Mouse (Mus musculus): ENCODE data around the gene Wdr26. TPM values are rescaled to one million over a fixed set of nuclear protein-coding genes. Genes with fewer than 3 reads are reported as not detected.
A peak's percentile ranks its signal among the peaks of the same experiment; 100 is the strongest.

The Wdr26 gene
- polyA plus RNA-seq, 1 experiment from 2014 or later, result 40.1 TPM

DNA sequence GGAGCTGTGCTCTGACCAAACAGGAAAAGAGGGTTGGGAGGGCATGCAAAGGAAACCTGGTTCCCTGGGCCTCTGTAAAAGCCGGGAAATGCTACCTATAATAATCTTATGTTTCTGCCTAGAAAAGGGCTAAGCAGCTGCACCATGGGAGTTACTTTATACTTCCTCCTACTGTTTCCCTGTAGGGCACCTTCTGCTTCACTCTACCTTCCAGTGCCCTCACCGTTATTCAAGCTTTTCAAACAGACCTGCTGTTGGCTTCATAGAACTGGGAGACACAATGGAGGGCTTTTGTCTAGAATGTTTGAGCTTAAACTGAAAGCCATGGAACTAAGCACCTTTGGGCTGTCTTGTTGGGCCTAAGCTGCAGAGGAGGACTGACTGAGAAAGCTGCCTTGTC lies 44.0 kb downstream of the Wdr26 start:
- Histone ChIP-seq H3K4me3 (ENCODE audit: low read depth, low read length) (no peak overlapping the region), H3K9me3 (ENCODE audit: low read length) (no peaks in the 10 kb centered on the region), H3K27ac (ENCODE audit: low read depth) (no peak overlapping the region), H3K27me3 (ENCODE audit: insufficient read depth, low read length) (no peaks in the 10 kb centered on the region), H3K9ac (replicated peaks) (no peak overlapping the region), H3K4me1 (ENCODE audit: insufficient read depth) (no peaks in the 10 kb centered on the region), H3K36me3 (replicated peaks; ENCODE audit: insufficient read depth, low read length) (peaks cover 31% of the 10 kb centered on the region), H3K4me2 (ENCODE audit: low read depth, low read length) (no peak overlapping the region)
- TF ChIP-seq CTCF (IDR thresholded peaks at IDR 0.05; ENCODE audit: low read depth) (no peak), EP300 (IDR thresholded peaks at IDR 0.05; ENCODE audit: low read depth) (no peak)
- DNase-seq (no peak), ATAC-seq (no peak)
- WGBS (ENCODE audit: insufficient replicate concordance), result 85% methylated on average over 2 of the region's 2 CpGs

DNA sequence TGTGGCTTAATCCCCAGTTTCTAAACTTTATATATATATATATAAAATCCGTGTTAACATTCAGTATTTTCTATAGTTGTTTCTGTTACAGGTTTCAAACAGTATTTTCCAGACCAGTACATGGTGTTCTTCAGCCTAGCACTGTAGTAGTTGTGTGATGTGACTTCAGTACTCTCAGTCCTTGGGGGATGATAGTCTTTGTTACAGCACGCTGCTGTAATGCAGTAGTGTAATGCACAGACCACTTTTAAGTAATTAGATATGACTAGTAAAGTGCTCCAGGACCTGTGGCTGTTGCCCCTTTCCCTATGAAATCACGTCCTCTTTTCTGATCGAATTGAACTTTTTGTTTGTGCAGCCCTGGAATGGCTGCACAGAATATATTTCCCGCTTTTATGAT lies 60.3 kb downstream of the Wdr26 start:
- Histone ChIP-seq H3K4me1 (ENCODE audit: insufficient read depth) (peaks cover 20% of the 10 kb centered on the region), H3K27me3 (ENCODE audit: insufficient read depth, low read length) (no peaks in the 10 kb centered on the region), H3K4me2 (ENCODE audit: low read depth, low read length) (peak overlapping the region; percentile 94), H3K27ac (ENCODE audit: low read depth) (no peak overlapping the region; the same call in 1 of the 2 replicates), H3K9me3 (ENCODE audit: low read length) (no peaks in the 10 kb centered on the region), H3K9ac (replicated peaks) (peak overlapping the region; percentile 87), H3K4me3 (ENCODE audit: low read depth, low read length) (peak overlapping the region; percentile 87), H3K36me3 (replicated peaks; ENCODE audit: insufficient read depth, low read length) (no peaks in the 10 kb centered on the region; the same call in 1 of the 2 replicates)
- 33% methylated on average over 5 of the region's 5 CpGs for WGBS (ENCODE audit: insufficient replicate concordance)
- TF ChIP-seq EP300 (IDR thresholded peaks at IDR 0.05; ENCODE audit: low read depth) (no peak), CTCF (IDR thresholded peaks at IDR 0.05; ENCODE audit: low read depth) (no peak)
- ATAC-seq (no peak), DNase-seq (no peak)

DNA sequence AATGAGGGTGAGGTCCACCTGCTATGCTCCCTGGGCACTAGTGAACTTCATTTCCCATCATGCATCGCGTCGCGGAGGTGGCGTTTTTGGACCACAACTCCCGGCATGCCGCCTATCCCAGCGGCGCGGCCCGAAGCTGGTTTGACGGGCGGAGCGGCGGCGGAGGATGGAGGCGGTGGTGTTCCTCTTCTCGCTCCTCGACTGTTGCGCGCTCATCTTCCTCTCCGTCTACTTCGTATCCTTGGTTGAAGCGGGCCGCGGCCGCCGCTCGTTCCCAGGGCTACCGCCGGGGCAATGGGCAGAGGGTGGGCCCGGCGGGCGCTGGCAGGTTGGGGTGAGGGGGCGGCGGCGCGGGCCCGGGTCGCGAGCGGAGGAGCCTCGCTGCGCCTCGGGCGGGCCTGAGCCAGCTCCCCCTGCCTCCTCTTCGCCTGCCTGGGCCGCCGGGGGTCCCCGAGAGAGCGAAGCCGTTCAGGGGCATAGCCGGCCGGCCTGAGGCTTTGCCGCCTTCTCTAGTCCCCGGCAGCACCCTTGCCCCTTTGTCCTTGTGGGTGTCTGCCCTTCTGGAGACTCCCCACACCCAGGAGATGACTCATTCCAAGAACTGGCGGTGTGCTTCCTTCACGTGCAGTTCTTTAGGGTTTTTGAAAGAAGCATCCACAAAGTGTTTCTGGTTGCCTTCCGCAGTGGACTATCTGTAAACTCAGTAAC lies 60.8 kb downstream of the Wdr26 start:
- no peak for TF ChIP-seq CTCF (IDR thresholded peaks at IDR 0.05; ENCODE audit: low read depth)
- TF ChIP-seq EP300 (IDR thresholded peaks at IDR 0.05; ENCODE audit: low read depth), result no peak
- no peaks in the 10 kb centered on the region for H3K27me3 ChIP-seq (ENCODE audit: insufficient read depth, low read length)
- H3K9me3 ChIP-seq (ENCODE audit: low read length), result no peaks in the 10 kb centered on the region
- peak overlapping the region; percentile 87 for H3K4me3 ChIP-seq (ENCODE audit: low read depth, low read length)
- no peaks in the 10 kb centered on the region; the same call in 1 of the 2 replicates for H3K36me3 ChIP-seq (replicated peaks; ENCODE audit: insufficient read depth, low read length)
- H3K4me1 ChIP-seq (ENCODE audit: insufficient read depth), result peaks cover 21% of the 10 kb centered on the region
- peak overlapping the region; percentile 94 for H3K4me2 ChIP-seq (ENCODE audit: low read depth, low read length)
- WGBS (ENCODE audit: insufficient replicate concordance), result under 1% methylated on average over 54 of the region's 59 CpGs
- peak overlapping the region; percentile 83 for H3K27ac ChIP-seq (ENCODE audit: low read depth)
- ATAC-seq (peak; percentile 92), DNase-seq (peak; percentile 93)
- peak overlapping the region; percentile 87 for H3K9ac ChIP-seq (replicated peaks)

DNA sequence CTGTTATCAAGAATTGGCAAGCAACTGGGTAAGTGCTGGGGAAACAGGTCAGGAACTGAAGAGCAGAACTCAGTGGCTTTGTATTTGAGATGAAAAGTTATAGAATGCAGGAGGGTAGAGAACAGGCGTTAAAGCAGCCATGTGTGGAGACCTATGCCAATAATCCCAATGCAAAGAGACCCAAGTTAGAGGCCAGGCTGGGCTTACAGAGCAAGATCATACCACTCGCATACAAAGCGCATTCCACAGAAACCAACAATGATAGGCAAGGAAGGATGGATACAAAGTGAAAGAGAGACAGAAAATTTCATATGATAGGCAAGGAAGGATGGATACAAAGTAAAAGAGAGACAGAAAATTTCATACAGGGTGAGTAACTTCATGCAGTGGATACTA lies 61.4 kb downstream of the Wdr26 start:
- peaks cover 23% of the 10 kb centered on the region for H3K4me1 ChIP-seq (ENCODE audit: insufficient read depth)
- TF ChIP-seq EP300 (IDR thresholded peaks at IDR 0.05; ENCODE audit: low read depth), result no peak
- no peak for TF ChIP-seq CTCF (IDR thresholded peaks at IDR 0.05; ENCODE audit: low read depth)
- H3K9me3 ChIP-seq (ENCODE audit: low read length), result no peaks in the 10 kb centered on the region
- H3K9ac ChIP-seq (replicated peaks), result no peak overlapping the region
- DNase-seq (no peak), ATAC-seq (0 out of 2 replicates have a peak, but pooled peaks have one; percentile 0)
- no peak overlapping the region for H3K27ac ChIP-seq (ENCODE audit: low read depth)
- H3K4me2 ChIP-seq (ENCODE audit: low read depth, low read length), result peak overlapping the region; percentile 94
- no peaks in the 10 kb centered on the region; the same call in 1 of the 2 replicates for H3K36me3 ChIP-seq (replicated peaks; ENCODE audit: insufficient read depth, low read length)
- no peaks in the 10 kb centered on the region for H3K27me3 ChIP-seq (ENCODE audit: insufficient read depth, low read length)
- 70% methylated on average over 3 of the region's 3 CpGs for WGBS (ENCODE audit: insufficient replicate concordance)
- no peak overlapping the region for H3K4me3 ChIP-seq (ENCODE audit: low read depth, low read length)

DNA sequence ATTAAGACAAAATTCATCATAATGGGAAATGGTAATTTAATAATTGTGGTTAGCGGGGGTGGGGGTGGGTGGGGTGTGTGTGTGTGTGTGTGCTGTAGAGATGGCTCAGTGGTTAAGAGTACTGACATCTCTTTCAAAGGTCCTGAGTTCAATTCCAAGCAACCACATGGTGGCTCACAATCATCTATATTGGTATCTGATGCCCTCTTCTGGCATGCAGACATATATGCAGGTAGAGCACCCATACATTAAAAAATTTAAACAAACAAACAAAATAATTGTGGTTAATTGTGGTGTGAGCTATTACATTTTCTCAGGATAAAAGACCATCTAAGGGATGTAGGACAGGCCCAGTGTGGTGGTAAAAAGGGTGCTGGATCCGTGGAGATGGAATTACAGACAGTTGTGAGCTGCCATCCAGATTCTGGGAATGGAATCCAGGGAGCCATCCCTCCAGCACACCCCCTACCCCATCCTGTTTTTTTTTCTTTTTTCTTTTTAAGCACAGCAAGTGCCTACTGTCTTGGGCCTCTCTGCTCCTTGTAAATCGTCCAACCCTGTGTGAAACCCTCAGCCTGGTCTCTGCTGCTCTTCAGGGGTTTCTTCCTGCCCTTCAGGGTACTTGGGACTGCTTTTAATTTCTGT lies 62.3 kb downstream of the Wdr26 start:
- Histone ChIP-seq H3K9me3 (ENCODE audit: low read length) (no peaks in the 10 kb centered on the region), H3K9ac (replicated peaks) (no peak overlapping the region), H3K27me3 (ENCODE audit: insufficient read depth, low read length) (no peaks in the 10 kb centered on the region), H3K4me3 (ENCODE audit: low read depth, low read length) (no peak overlapping the region), H3K4me1 (ENCODE audit: insufficient read depth) (peaks cover 23% of the 10 kb centered on the region), H3K36me3 (replicated peaks; ENCODE audit: insufficient read depth, low read length) (no peaks in the 10 kb centered on the region), H3K4me2 (ENCODE audit: low read depth, low read length) (0 out of 2 replicates have a peak overlapping the region, but pooled peaks have one; percentile 46), H3K27ac (ENCODE audit: low read depth) (no peak overlapping the region)
- TF ChIP-seq CTCF (IDR thresholded peaks at IDR 0.05; ENCODE audit: low read depth) (peak; percentile 60), EP300 (IDR thresholded peaks at IDR 0.05; ENCODE audit: low read depth) (no peak)
- no peak for DNase-seq
- no peak for ATAC-seq
- 70% methylated on average over 3 of the region's 3 CpGs for WGBS (ENCODE audit: insufficient replicate concordance)

DNA sequence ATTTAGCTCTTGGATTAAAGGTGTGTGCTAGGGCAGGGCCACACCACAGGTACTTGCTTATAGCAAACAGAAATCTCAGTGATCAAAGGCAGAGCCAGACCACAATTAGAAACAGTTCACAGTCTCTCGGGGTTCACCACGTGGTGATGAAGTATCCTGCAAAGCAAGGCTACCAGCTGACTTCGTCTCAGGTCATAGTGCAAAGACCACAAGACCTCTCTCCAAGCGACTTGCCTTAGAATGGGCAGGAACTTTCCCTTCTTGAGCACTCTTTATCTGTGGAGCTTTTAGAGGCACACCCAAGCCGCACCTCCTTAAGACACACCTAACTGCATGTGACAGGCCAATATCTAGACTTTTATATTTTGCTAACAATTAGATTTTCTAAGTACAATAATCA lies 63.3 kb downstream of the Wdr26 start:
- H3K9ac ChIP-seq (replicated peaks), result no peak overlapping the region
- H3K4me3 ChIP-seq (ENCODE audit: low read depth, low read length), result peak overlapping the region; percentile 4; the same call in 1 of the 2 replicates
- H3K4me2 ChIP-seq (ENCODE audit: low read depth, low read length), result peak overlapping the region; percentile 46
- H3K9me3 ChIP-seq (ENCODE audit: low read length), result no peaks in the 10 kb centered on the region
- peaks cover 23% of the 10 kb centered on the region for H3K4me1 ChIP-seq (ENCODE audit: insufficient read depth)
- H3K27me3 ChIP-seq (ENCODE audit: insufficient read depth, low read length), result no peaks in the 10 kb centered on the region
- TF ChIP-seq CTCF (IDR thresholded peaks at IDR 0.05; ENCODE audit: low read depth) (no peak), EP300 (IDR thresholded peaks at IDR 0.05; ENCODE audit: low read depth) (no peak)
- no peaks in the 10 kb centered on the region for H3K36me3 ChIP-seq (replicated peaks; ENCODE audit: insufficient read depth, low read length)
- ATAC-seq (no peak), DNase-seq (no peak)
- peak overlapping the region; percentile 53 for H3K27ac ChIP-seq (ENCODE audit: low read depth)
- 30% methylated on average over 5 of the region's 5 CpGs for WGBS (ENCODE audit: insufficient replicate concordance)

Data from liver, postnatal 0 days (tissue).